Mouse (Mus musculus): ENCODE data around the gene Adcy4. TPM values are rescaled to one million over a fixed set of nuclear protein-coding genes. Genes with fewer than 3 reads are reported as not detected.

The Adcy4 gene
- polyA plus RNA-seq, 1 experiment from 2014 or later = 17.7 TPM

DNA sequence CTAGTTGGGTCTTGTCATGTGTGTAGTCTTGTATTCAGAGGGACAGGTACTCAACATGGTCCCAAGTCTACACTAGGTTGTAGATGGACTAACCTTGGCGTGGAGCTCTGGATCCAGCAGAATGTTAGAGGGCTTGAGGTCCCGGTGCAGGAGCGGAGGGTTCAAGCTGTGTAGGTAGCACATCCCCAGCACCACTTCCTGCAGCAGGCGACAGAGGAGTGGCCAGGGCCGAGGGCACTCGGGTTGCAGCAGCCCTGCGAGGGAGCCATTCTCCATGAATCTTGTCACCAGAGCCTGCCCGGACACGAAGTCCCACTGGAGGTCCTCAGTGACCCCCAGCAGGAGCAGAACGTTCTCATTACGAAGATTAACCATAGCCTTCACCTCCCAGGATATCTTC lies 3.8 kb upstream of the Adcy4 start:
- H3K4me3 ChIP-seq (ENCODE audit: control insufficient read depth in 1 of 2, insufficient read depth in 1 of 2, low read depth in 1 of 2, low read length in 2 of 2) = peak overlapping the region; percentile 38 to 54
- peaks cover 11% of the 10 kb centered on the region in 2 experiments for H3K4me1 ChIP-seq (ENCODE audit: control insufficient read depth in 2 of 2, insufficient read depth in 2 of 2, low read length in 2 of 2)
- H3K4me2 ChIP-seq (ENCODE audit: low read length) = peak overlapping the region; percentile 74
- WGBS = 24% methylated on average over 11 of the region's 11 CpGs
- H3K9ac ChIP-seq (ENCODE audit: low read length) = no peak overlapping the region
- ATAC-seq (ENCODE audit: insufficient number of reproducible peaks, insufficient read depth, low FRiP score, low read depth) = no peak
- H3K9me3 ChIP-seq (ENCODE audit: control insufficient read depth, low read length) = no peaks in the 10 kb centered on the region
- peaks cover 52% of the 10 kb centered on the region for H3K27me3 ChIP-seq (ENCODE audit: control insufficient read depth, insufficient read depth, low read length)
- no peak overlapping the region for H3K27ac ChIP-seq (replicated peaks in 1 of 2; ENCODE audit: control insufficient read depth in 1 of 2, insufficient read depth in 1 of 2, low read depth in 2 of 2, low read length in 2 of 2)
- no peaks in the 10 kb centered on the region for H3K36me3 ChIP-seq (ENCODE audit: control insufficient read depth, insufficient read depth, low read length)

DNA sequence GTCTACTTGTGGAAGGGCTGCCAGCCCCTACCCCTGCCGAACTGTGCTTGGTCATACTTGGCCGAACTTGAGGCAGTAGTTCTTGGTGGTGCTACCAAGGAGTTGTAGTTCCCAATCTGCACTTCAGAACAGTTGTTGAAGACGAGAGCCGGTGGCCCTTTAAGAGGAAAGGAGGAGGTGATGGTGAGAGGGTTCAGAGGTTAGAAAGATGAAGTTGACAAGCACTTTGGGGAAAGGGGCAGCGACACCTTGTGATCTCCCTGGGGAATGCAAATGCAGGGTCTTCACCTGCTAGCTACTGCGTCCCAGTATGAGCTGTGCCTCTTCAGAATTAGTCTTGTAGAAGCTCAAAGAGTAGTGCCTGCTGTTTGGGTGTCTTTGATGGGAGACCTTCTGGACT lies 1.3 kb upstream of the Adcy4 start:
- Histone ChIP-seq H3K4me3 (ENCODE audit: control insufficient read depth in 1 of 2, insufficient read depth in 1 of 2, low read depth in 1 of 2, low read length in 2 of 2) (no peak overlapping the region), H3K4me2 (ENCODE audit: low read length) (0 out of 2 replicates have a peak overlapping the region, but pooled peaks have one; percentile 63), H3K36me3 (ENCODE audit: control insufficient read depth, insufficient read depth, low read length) (0 out of 2 replicates have a peak, but pooled peaks cover 5% of the 10 kb centered on the region), H3K9me3 (ENCODE audit: control insufficient read depth, low read length) (no peaks in the 10 kb centered on the region), H3K27me3 (ENCODE audit: control insufficient read depth, insufficient read depth, low read length) (peaks cover 63% of the 10 kb centered on the region), H3K27ac (replicated peaks in 1 of 2; ENCODE audit: control insufficient read depth in 1 of 2, insufficient read depth in 1 of 2, low read depth in 2 of 2, low read length in 2 of 2) (no peak overlapping the region), H3K9ac (ENCODE audit: low read length) (no peak overlapping the region), H3K4me1 (ENCODE audit: control insufficient read depth in 2 of 2, insufficient read depth in 2 of 2, low read length in 2 of 2) (peaks cover 14 to 17% of the 10 kb centered on the region in 2 experiments)
- ATAC-seq (ENCODE audit: insufficient number of reproducible peaks, insufficient read depth, low FRiP score, low read depth) = no peak
- WGBS = 30% methylated on average over 6 of the region's 6 CpGs

DNA sequence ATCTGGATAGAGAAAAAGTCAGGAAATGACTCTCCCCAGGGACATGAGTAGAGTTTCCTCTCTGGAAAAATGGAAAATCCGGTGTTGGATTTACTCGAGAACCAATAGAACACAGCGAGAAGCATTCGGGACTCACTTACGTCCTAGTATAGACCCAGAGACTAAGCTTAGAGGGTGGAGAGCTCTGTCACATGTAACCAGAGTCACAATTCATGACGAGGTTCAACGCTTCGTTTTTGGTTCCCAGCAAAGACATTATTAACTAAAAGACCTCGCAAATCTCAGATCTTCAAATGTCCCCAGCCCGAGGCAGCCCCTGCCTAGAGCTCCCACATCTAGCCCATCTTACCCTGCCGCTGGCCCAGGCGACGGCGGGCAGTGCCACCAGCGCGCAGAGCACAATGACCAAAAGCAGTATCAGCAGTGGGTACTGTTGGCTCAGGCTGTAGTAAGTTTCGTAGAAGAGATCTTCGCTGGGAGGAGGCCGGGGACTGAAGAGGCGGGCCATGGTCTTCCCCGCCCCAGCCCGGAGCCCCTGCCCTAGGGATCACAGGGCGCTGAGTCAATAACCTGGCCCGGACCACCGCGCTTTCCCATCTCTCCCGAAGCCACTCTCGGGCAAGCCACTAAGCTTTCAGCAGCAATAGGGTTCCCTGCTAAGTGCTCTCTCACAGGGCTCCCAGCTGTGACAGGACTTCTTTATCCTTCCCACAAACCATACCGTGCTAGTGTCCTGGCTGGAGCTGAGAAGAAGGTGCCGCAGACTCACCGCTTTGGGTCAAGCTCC lies 531 bp downstream of the Adcy4 start:
- peak overlapping the region; percentile 80 to 89 for H3K27ac ChIP-seq (replicated peaks in 1 of 2; ENCODE audit: control insufficient read depth in 1 of 2, insufficient read depth in 1 of 2, low read depth in 2 of 2, low read length in 2 of 2)
- ATAC-seq (ENCODE audit: insufficient number of reproducible peaks, insufficient read depth, low FRiP score, low read depth) = 0 out of 2 replicates have a peak, but pooled peaks have one; percentile 11
- no peaks in the 10 kb centered on the region for H3K9me3 ChIP-seq (ENCODE audit: control insufficient read depth, low read length)
- peaks cover 54% of the 10 kb centered on the region for H3K27me3 ChIP-seq (ENCODE audit: control insufficient read depth, insufficient read depth, low read length)
- H3K9ac ChIP-seq (ENCODE audit: low read length) = peak overlapping the region; percentile 68
- H3K36me3 ChIP-seq (ENCODE audit: control insufficient read depth, insufficient read depth, low read length) = peaks cover 13% of the 10 kb centered on the region
- H3K4me2 ChIP-seq (ENCODE audit: low read length) = peak overlapping the region; percentile 63
- under 1% methylated on average over 31 of the region's 31 CpGs for WGBS
- H3K4me1 ChIP-seq (ENCODE audit: control insufficient read depth in 2 of 2, insufficient read depth in 2 of 2, low read length in 2 of 2) = peaks cover 13 to 14% of the 10 kb centered on the region in 2 experiments
- H3K4me3 ChIP-seq (ENCODE audit: control insufficient read depth in 1 of 2, insufficient read depth in 1 of 2, low read depth in 1 of 2, low read length in 2 of 2) = peak overlapping the region; percentile 51 to 53

DNA sequence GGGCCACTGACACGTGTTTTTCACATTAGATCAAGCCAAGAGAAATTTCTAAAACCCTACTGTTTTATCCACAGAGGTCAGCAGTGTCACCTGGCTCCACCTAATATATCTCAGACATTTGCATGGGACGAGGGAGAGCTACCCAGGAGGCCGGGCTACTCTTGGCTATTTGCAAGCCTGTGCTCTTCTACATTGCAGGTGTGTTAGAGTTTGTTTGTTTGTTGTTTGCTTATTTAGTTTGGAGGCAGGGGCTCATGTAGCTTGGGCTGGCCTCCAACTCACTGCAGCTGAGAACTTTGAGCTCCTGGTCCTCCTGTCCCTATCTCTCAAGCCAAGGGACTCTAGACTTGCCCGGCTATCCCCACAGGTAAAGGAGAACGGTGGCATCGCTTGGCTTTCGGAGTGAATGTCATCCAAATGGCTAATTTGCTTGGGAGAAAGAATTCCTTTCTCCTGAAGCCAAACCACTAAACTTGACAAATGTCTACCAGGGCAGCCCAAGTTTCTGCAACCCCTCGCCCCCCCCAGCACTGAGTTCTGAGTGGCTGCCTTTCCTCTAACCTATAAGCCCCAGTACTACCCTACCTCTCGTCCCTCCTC lies 1.4 kb downstream of the Adcy4 start:
- Histone ChIP-seq H3K4me3 (ENCODE audit: control insufficient read depth in 1 of 2, insufficient read depth in 1 of 2, low read depth in 1 of 2, low read length in 2 of 2) (peak overlapping the region; percentile 33 to 51), H3K9ac (ENCODE audit: low read length) (peak overlapping the region; percentile 58), H3K27me3 (ENCODE audit: control insufficient read depth, insufficient read depth, low read length) (peaks cover 48% of the 10 kb centered on the region), H3K4me1 (ENCODE audit: control insufficient read depth in 2 of 2, insufficient read depth in 2 of 2, low read length in 2 of 2) (peaks cover 7 to 9% of the 10 kb centered on the region in 2 experiments; a peak in 3 of 4 replicates), H3K27ac (replicated peaks in 1 of 2; ENCODE audit: control insufficient read depth in 1 of 2, insufficient read depth in 1 of 2, low read depth in 2 of 2, low read length in 2 of 2) (peak overlapping the region; percentile 58 to 89; a peak in 3 of 4 replicates), H3K4me2 (ENCODE audit: low read length) (peak overlapping the region; percentile 63), H3K9me3 (ENCODE audit: control insufficient read depth, low read length) (no peaks in the 10 kb centered on the region), H3K36me3 (ENCODE audit: control insufficient read depth, insufficient read depth, low read length) (peaks cover 22% of the 10 kb centered on the region)
- WGBS = 51% methylated on average over 9 of the region's 9 CpGs
- no peak for ATAC-seq (ENCODE audit: insufficient number of reproducible peaks, insufficient read depth, low FRiP score, low read depth)

DNA sequence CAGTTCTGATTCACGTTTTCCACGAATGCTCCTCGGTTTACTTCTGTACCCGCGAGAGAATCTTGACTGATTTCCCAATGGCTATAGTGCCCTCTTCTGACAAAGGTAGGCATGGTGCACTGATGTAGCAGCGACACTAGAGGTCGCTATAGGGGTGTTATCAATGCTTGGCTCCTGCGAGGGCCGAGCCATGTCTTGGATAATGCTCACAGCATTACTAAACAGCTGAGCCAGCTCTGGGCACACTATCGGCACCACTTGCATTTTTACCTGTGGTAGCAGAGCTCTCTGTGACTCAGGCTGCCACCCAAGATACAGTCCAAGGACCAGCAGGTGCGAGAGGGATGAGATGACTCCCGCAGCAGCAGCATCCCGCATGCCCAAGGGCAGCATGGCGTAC lies 2.6 kb downstream of the Adcy4 start:
- 14% methylated on average over 14 of the region's 14 CpGs for WGBS
- peaks cover 11 to 13% of the 10 kb centered on the region in 2 experiments; a peak in 3 of 4 replicates for H3K4me1 ChIP-seq (ENCODE audit: control insufficient read depth in 2 of 2, insufficient read depth in 2 of 2, low read length in 2 of 2)
- H3K27ac ChIP-seq (replicated peaks in 1 of 2; ENCODE audit: control insufficient read depth in 1 of 2, insufficient read depth in 1 of 2, low read depth in 2 of 2, low read length in 2 of 2) = 0 out of 4 replicates have a peak overlapping the region, but pooled peaks of 1 of the 2 experiments have one; percentile 34
- no peaks in the 10 kb centered on the region for H3K9me3 ChIP-seq (ENCODE audit: control insufficient read depth, low read length)
- peak overlapping the region; percentile 63 for H3K4me2 ChIP-seq (ENCODE audit: low read length)
- peaks cover 36% of the 10 kb centered on the region for H3K27me3 ChIP-seq (ENCODE audit: control insufficient read depth, insufficient read depth, low read length)
- H3K36me3 ChIP-seq (ENCODE audit: control insufficient read depth, insufficient read depth, low read length) = peaks cover 22% of the 10 kb centered on the region
- H3K4me3 ChIP-seq (ENCODE audit: control insufficient read depth in 1 of 2, insufficient read depth in 1 of 2, low read depth in 1 of 2, low read length in 2 of 2) = no peak overlapping the region
- ATAC-seq (ENCODE audit: insufficient number of reproducible peaks, insufficient read depth, low FRiP score, low read depth) = peak; percentile 36; the same call in 1 of the 2 replicates
- 0 out of 2 replicates have a peak overlapping the region, but pooled peaks have one; percentile 4 for H3K9ac ChIP-seq (ENCODE audit: low read length)

DNA sequence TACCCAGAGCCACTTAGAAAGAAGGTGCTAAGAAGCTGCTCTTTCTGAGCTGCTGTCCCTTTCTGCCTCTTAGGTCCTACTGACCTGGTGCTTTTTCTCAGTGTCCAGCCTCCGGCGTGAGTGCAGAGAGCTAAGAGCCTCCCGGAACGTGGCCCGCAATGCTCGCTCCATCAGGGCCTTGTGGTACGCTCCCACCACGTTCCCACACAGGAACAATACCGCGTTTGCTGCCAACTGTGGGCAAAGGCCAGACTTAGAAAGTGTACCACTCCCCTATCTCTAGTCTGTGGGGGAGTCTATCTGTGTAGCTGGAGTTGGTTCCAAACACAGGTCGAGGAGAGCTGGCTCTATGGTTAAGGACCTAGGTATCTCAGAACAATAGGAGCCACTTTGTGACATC lies 3.2 kb downstream of the Adcy4 start:
- H3K9ac ChIP-seq (ENCODE audit: low read length) = no peak overlapping the region
- no peaks in the 10 kb centered on the region for H3K9me3 ChIP-seq (ENCODE audit: control insufficient read depth, low read length)
- no peak overlapping the region for H3K27ac ChIP-seq (replicated peaks in 1 of 2; ENCODE audit: control insufficient read depth in 1 of 2, insufficient read depth in 1 of 2, low read depth in 2 of 2, low read length in 2 of 2)
- H3K4me3 ChIP-seq (ENCODE audit: control insufficient read depth in 1 of 2, insufficient read depth in 1 of 2, low read depth in 1 of 2, low read length in 2 of 2) = no peak overlapping the region
- H3K4me2 ChIP-seq (ENCODE audit: low read length) = 0 out of 2 replicates have a peak overlapping the region, but pooled peaks have one; percentile 24
- no peak for ATAC-seq (ENCODE audit: insufficient number of reproducible peaks, insufficient read depth, low FRiP score, low read depth)
- H3K4me1 ChIP-seq (ENCODE audit: control insufficient read depth in 2 of 2, insufficient read depth in 2 of 2, low read length in 2 of 2) = peaks cover 11 to 13% of the 10 kb centered on the region in 2 experiments; a peak in 3 of 4 replicates
- 82% methylated on average over 11 of the region's 11 CpGs for WGBS
- peaks cover 32% of the 10 kb centered on the region for H3K27me3 ChIP-seq (ENCODE audit: control insufficient read depth, insufficient read depth, low read length)
- H3K36me3 ChIP-seq (ENCODE audit: control insufficient read depth, insufficient read depth, low read length) = peaks cover 22% of the 10 kb centered on the region

DNA sequence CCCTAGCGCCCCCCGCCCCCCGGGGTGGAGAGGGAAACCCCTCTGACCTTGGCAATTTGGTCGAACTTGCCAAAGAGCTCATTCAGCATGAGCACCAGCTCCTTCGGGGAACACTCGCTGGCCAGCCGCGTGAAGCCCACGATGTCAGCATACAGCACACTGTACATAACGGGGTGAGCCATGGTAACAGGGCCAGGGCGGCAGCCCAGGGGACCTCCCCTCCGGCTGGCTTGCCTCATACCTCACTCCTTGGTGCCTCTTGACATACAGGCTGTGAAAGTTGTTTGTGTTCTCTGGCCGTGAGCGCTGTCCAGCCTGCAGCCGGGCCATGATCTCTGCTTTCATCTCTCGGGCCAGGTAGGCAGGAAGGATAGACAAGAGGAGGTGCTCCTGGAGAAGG lies 4.2 kb downstream of the Adcy4 start:
- H3K4me2 ChIP-seq (ENCODE audit: low read length) = no peak overlapping the region
- WGBS = 56% methylated on average over 16 of the region's 16 CpGs
- peaks cover 11 to 13% of the 10 kb centered on the region in 2 experiments; a peak in 3 of 4 replicates for H3K4me1 ChIP-seq (ENCODE audit: control insufficient read depth in 2 of 2, insufficient read depth in 2 of 2, low read length in 2 of 2)
- H3K9me3 ChIP-seq (ENCODE audit: control insufficient read depth, low read length) = no peaks in the 10 kb centered on the region
- H3K27ac ChIP-seq (replicated peaks in 1 of 2; ENCODE audit: control insufficient read depth in 1 of 2, insufficient read depth in 1 of 2, low read depth in 2 of 2, low read length in 2 of 2) = no peak overlapping the region
- H3K36me3 ChIP-seq (ENCODE audit: control insufficient read depth, insufficient read depth, low read length) = peaks cover 22% of the 10 kb centered on the region
- ATAC-seq (ENCODE audit: insufficient number of reproducible peaks, insufficient read depth, low FRiP score, low read depth) = no peak
- no peak overlapping the region for H3K9ac ChIP-seq (ENCODE audit: low read length)
- no peak overlapping the region for H3K4me3 ChIP-seq (ENCODE audit: control insufficient read depth in 1 of 2, insufficient read depth in 1 of 2, low read depth in 1 of 2, low read length in 2 of 2)
- peaks cover 23% of the 10 kb centered on the region for H3K27me3 ChIP-seq (ENCODE audit: control insufficient read depth, insufficient read depth, low read length)

Measured in heart, embryonic 14.5 days (tissue).